Comparison of ENCODE assay signal across 17 mouse cellular contexts in the genomic region with DNA sequence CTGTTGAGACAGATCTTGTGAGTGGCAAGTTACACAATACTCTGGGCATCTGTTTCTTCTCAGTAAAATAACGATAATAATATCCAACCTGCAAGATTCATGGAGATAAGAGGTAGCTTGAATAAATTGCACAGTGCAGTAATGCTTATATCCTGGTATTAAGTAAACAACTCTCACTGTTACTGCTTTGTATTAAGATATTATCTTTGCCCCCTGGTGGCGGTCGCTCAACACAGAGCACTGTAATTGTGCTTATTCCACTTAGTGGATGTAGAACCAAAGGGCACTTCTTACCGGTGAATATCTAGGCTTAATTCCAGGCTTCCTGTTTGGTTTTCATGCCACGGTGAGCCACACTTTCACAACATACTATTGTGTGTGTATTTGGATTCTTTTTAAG. TPM values are rescaled to one million over a fixed set of nuclear protein-coding genes. Genes with fewer than 3 reads are reported as not detected.
A peak's percentile ranks its signal among the peaks of the same experiment; 100 is the strongest.
DNase-seq lines count a peak whose midpoint lies in the region; ATAC-seq and TF ChIP-seq lines count a peak whose summit lies in the region.
"Had no signal": no experiment of that assay in that cellular context is flagged by ENCODE, and none has a peak within 500 bp of the region (broad histone marks: within the 10 kb centered on the region; RNA-seq: fewer than 3 reads in every experiment).

No protein-coding gene starts in this region.

- no peak for TF ChIP-seq RAD21 in CH12.LX (IDR thresholded peaks at IDR 0.05; ENCODE audit: low read depth, low read length)

- H3K4me2 ChIP-seq in hindbrain, postnatal 0 days (ENCODE audit: low read depth, low read length): no peak overlapping the region
- no peak overlapping the region for H3K4me2 ChIP-seq in lung, embryonic 14.5 days
- no peak overlapping the region for H3K4me2 ChIP-seq in CH12.LX (ENCODE audit: insufficient read depth, low read depth, poor library complexity, severe bottlenecking)
- H3K4me2 ChIP-seq: heart, embryonic 15.5 days; hindbrain, embryonic 15.5 days; limb, embryonic 13.5 days; lung, embryonic 15.5 days had no signal

- no peak overlapping the region for H3K4me3 ChIP-seq in hindbrain, postnatal 0 days (ENCODE audit: low read length)
- no peak overlapping the region for H3K4me3 ChIP-seq in hindbrain, embryonic 10.5 days
- no peak overlapping the region for H3K4me3 ChIP-seq in lung, embryonic 14.5 days (ENCODE audit: low read depth, low read length)
- H3K4me3 ChIP-seq in CH12.LX (replicated peaks in 1 of 3; ENCODE audit: low read depth in 2 of 3, low read length in 2 of 3, poor library complexity in 1 of 3): no peak overlapping the region
- H3K4me3 ChIP-seq: heart, embryonic 15.5 days; hindbrain, embryonic 15.5 days; limb, embryonic 13.5 days; lung, embryonic 15.5 days had no signal

- peak; percentile 40 for TF ChIP-seq CTCF in hindbrain, postnatal 0 days (IDR thresholded peaks at IDR 0.05; ENCODE audit: low read depth)
- TF ChIP-seq CTCF in lung, embryonic 14.5 days (IDR thresholded peaks at IDR 0.05; ENCODE audit: low read depth): peak; percentile 19
- TF ChIP-seq CTCF in CH12.LX (conservative IDR thresholded peaks at IDR 0.05 in 1 of 2, IDR thresholded peaks at IDR 0.05 in 1 of 2; ENCODE audit: low read depth in 2 of 2, low read length in 2 of 2): peak in 1 of 2 experiments; percentile 49; a peak in 2 of 4 replicates

- TF ChIP-seq POLR2A in CH12.LX (IDR thresholded peaks at IDR 0.05; ENCODE audit: low read depth, low read length): no peak

- H3K9ac ChIP-seq in hindbrain, postnatal 0 days (replicated peaks; ENCODE audit: low read length): no peak overlapping the region
- no peak overlapping the region for H3K9ac ChIP-seq in lung, embryonic 14.5 days
- no peak overlapping the region for H3K9ac ChIP-seq in CH12.LX (ENCODE audit: insufficient read depth, low read depth)
- H3K9ac ChIP-seq: heart, embryonic 15.5 days; hindbrain, embryonic 15.5 days; limb, embryonic 13.5 days; lung, embryonic 15.5 days had no signal

- H3K9me3 ChIP-seq in hindbrain, postnatal 0 days (ENCODE audit: low read length): no peaks in the 10 kb centered on the region
- no peaks in the 10 kb centered on the region for H3K9me3 ChIP-seq in hindbrain, embryonic 10.5 days
- no peaks in the 10 kb centered on the region for H3K9me3 ChIP-seq in lung, embryonic 14.5 days (ENCODE audit: low read depth, low read length)
- H3K9me3 ChIP-seq in CH12.LX (replicated peaks; ENCODE audit: low read length): no peaks in the 10 kb centered on the region
- H3K9me3 ChIP-seq: heart, embryonic 15.5 days; hindbrain, embryonic 15.5 days; limb, embryonic 13.5 days; lung, embryonic 15.5 days had no signal

- no peak overlapping the region for H3K27ac ChIP-seq in hindbrain, postnatal 0 days
- H3K27ac ChIP-seq in hindbrain, embryonic 10.5 days: no peak overlapping the region
- H3K27ac ChIP-seq in lung, embryonic 14.5 days (ENCODE audit: low read depth): no peak overlapping the region
- H3K27ac ChIP-seq in CH12.LX (ENCODE audit: insufficient read depth, low read depth): no peak overlapping the region
- H3K27ac ChIP-seq: heart, embryonic 15.5 days; hindbrain, embryonic 15.5 days; limb, embryonic 13.5 days; lung, embryonic 15.5 days had no signal

- no peak for TF ChIP-seq EP300 in CH12.LX (IDR thresholded peaks at IDR 0.05; ENCODE audit: low read length)

- in situ Hi-C loops in CH12.LX (cut with MboI; ENCODE audit: low pct_ligation_motif_present, low pct_unique_long_range_greater_than_20kb, low sequenced_read_pairs): loop anchor here (25.0 kb wide), 1 partner anchor 808 kb away; a partner anchor contains a TSS

- 65% methylated on average over 5 of the region's 5 CpGs for WGBS in hindbrain, postnatal 0 days
- 73% methylated on average over 5 of the region's 5 CpGs for WGBS in hindbrain, embryonic 10.5 days
- WGBS in lung, embryonic 14.5 days: 63% methylated on average over 5 of the region's 5 CpGs

- H3K79me2 ChIP-seq in CH12.LX (replicated peaks; ENCODE audit: control insufficient read depth, extremely low read depth, insufficient read depth, poor library complexity, severe bottlenecking): no peaks in the 10 kb centered on the region

- H3K27me3 ChIP-seq in hindbrain, postnatal 0 days (ENCODE audit: insufficient read depth, low read length): no peaks in the 10 kb centered on the region
- H3K27me3 ChIP-seq in hindbrain, embryonic 10.5 days (ENCODE audit: insufficient read depth, poor library complexity, severe bottlenecking): peaks cover 16% of the 10 kb centered on the region; the same call in 1 of the 2 replicates
- H3K27me3 ChIP-seq in lung, embryonic 14.5 days (ENCODE audit: insufficient read depth, low read length): no peaks in the 10 kb centered on the region
- no peaks in the 10 kb centered on the region for H3K27me3 ChIP-seq in CH12.LX (replicated peaks)
- H3K27me3 ChIP-seq: hindbrain, embryonic 15.5 days had no signal

- no peak for ATAC-seq in hindbrain, postnatal 0 days
- no peak for ATAC-seq in lung, embryonic 14.5 days (ENCODE audit: insufficient read depth)

- no peaks in the 10 kb centered on the region for H3K36me3 ChIP-seq in hindbrain, postnatal 0 days (ENCODE audit: insufficient read depth, low read length)
- H3K36me3 ChIP-seq in hindbrain, embryonic 10.5 days: no peaks in the 10 kb centered on the region
- H3K36me3 ChIP-seq in lung, embryonic 14.5 days (ENCODE audit: insufficient read depth): no peaks in the 10 kb centered on the region
- no peaks in the 10 kb centered on the region for H3K36me3 ChIP-seq in CH12.LX (replicated peaks in 1 of 2; ENCODE audit: control insufficient read depth in 1 of 2, insufficient read depth in 1 of 2, low read length in 1 of 2)
- H3K36me3 ChIP-seq: heart, embryonic 15.5 days; hindbrain, embryonic 15.5 days; limb, embryonic 13.5 days; lung, embryonic 15.5 days had no signal

- DNase-seq in hindbrain, postnatal 0 days (ENCODE audit: low spot score): peak; percentile 10
- no peak for DNase-seq in hindbrain, embryonic 10.5 days (ENCODE audit: low spot score)
- DNase-seq in lung, embryonic 14.5 days: peak; percentile 14
- no peak for DNase-seq in lung, postnatal 10 days
- DNase-seq in CH12.LX (ENCODE audit: extremely low read depth): peak; percentile 5
- peak; percentile 26 for DNase-seq in ZHBTc4 (ENCODE audit: low read depth, low spot score)
- no peak for DNase-seq in B cell, adult 2 months
- DNase-seq in adipocyte (ENCODE audit: low spot score): no peak
- DNase-seq: kidney, adult 9 months; right cerebral cortex, postnatal 14 days had no signal

- H3K4me1 ChIP-seq in hindbrain, postnatal 0 days (ENCODE audit: insufficient read depth, low read length): no peaks in the 10 kb centered on the region
- H3K4me1 ChIP-seq in hindbrain, embryonic 10.5 days (replicated peaks): no peaks in the 10 kb centered on the region
- no peaks in the 10 kb centered on the region for H3K4me1 ChIP-seq in lung, embryonic 14.5 days (ENCODE audit: insufficient read depth)
- H3K4me1 ChIP-seq in CH12.LX (ENCODE audit: control insufficient read depth in 1 of 2, insufficient read depth in 2 of 2): 0 out of 4 replicates have a peak, but pooled peaks cover 0 to 5% of the 10 kb centered on the region in 2 experiments
- H3K4me1 ChIP-seq: heart, embryonic 15.5 days; hindbrain, embryonic 15.5 days; limb, embryonic 13.5 days; lung, embryonic 15.5 days had no signal

- dilution Hi-C loops in CH12.LX (cut with MboI; ENCODE audit: extremely low pct_ligation_motif_present, extremely low pct_unique_long_range_greater_than_20kb, low sequenced_read_pairs): no loop called here

TF ChIP-seq in CH12.LX, 34 proteins besides CTCF, POLR2A, EP300 and RAD21:
- TF ChIP-seq MXI1 (IDR thresholded peaks at IDR 0.05; ENCODE audit: low read depth, low read length): no peak
- no peak for TF ChIP-seq ZKSCAN1 (IDR thresholded peaks at IDR 0.05; ENCODE audit: borderline replicate concordance, low read depth, low read length)
- TF ChIP-seq SMC3 (IDR thresholded peaks at IDR 0.05; ENCODE audit: low read depth, low read length): peak; percentile 49

RNA-seq across cellular contexts. Expression of a gene that starts 16.4 kb away (rescaled TPM):
- 1.3 and 1.7 TPM in 2 replicates for total RNA-seq in hindbrain, postnatal 0 days (2014; rRNA removed)
- polyA plus RNA-seq in hindbrain, postnatal 0 days (2015; fragmentation: Nextera tagmentation; extraction: Ambion mirVana): 0.30 and 0.40 TPM in 2 replicates
- polyA plus RNA-seq in hindbrain, embryonic 10.5 days (2016; fragmentation: Nextera tagmentation; extraction: Ambion mirVana): 0.72 and 0.78 TPM in 2 replicates
- not detected in 2 replicates for polyA plus RNA-seq in lung, embryonic 14.5 days (2014; fragmentation: Nextera tagmentation; extraction: Ambion mirVana)
- total RNA-seq in CH12.LX (2012; rRNA removed) (not detected in 2 replicates), CH12.LX (2014; rRNA removed) (not detected in 2 replicates)
- polyA plus RNA-seq in CH12.LX (2012; ENCODE audit: insufficient read length, low read depth): not detected in 2 replicates
- total RNA-seq: granulocyte monocyte progenitor cell, adult 5-6 weeks; megakaryocyte-erythroid progenitor cell, adult 5-6 weeks; neutrophil, adult 5-6 weeks had no signal
- polyA plus RNA-seq: lung, embryonic 15.5 days had no signal

Comparison
In these comparisons a context has a peak if more than half of its experiments do, and no peak if none do; other contexts are left out.
1. DNase-seq: peak in hindbrain, postnatal 0 days (single experiment), lung, embryonic 14.5 days (single experiment), CH12.LX (single experiment) and ZHBTc4 (single experiment); none in hindbrain, embryonic 10.5 days (single experiment), lung, postnatal 10 days (single experiment), B cell, adult 2 months (0 of 2) and adipocyte (single experiment).